Mouse (Mus musculus) cerebellum, adult 2 months (tissue): ENCODE measurements around the gene Glis3. TPM values are rescaled to one million over a fixed set of nuclear protein-coding genes. Genes with fewer than 3 reads are reported as not detected.
A peak's percentile ranks its signal among the peaks of the same experiment; 100 is the strongest.

ENCODE experiments used
- DNase-seq, 2 experiments: peaks; one replicate each; pipeline ENCODE4 v3.0.0; 2021
- H3K27ac ChIP-seq: fragments of 200-500 bp; 2 replicates; pipeline ENCODE4 v1.5.1; 2012; ENCODE audit warnings: low read length, control low read depth, inconsistent platforms; ENCODE audit not compliant: insufficient read depth
- H3K27me3 ChIP-seq: fragments of 200-500 bp; 2 replicates; pipeline ENCODE4 v1.6.1; 2012; ENCODE audit warnings: inconsistent platforms, mild to moderate bottlenecking, low read length, moderate library complexity; ENCODE audit not compliant: control insufficient read depth, insufficient read depth
- H3K4me1 ChIP-seq: fragments of 200-500 bp; 2 replicates; pipeline ENCODE4 v1.6.1; 2011; ENCODE audit warnings: low read length; ENCODE audit not compliant: control insufficient read depth, insufficient read depth
- H3K4me3 ChIP-seq: fragments of 200-500 bp; replicated peaks from 2 replicates; pipeline ENCODE3; 2011; ENCODE audit warnings: mild to moderate bottlenecking, low read depth, low read length, control low read depth; ENCODE audit not compliant: insufficient read depth
- CTCF ChIP-seq: fragments of 200-500 bp; IDR thresholded peaks from 2 replicates; pipeline ENCODE4 v1.5.1; 2011; ENCODE audit warnings: low read depth, mild to moderate bottlenecking, control low read depth, low read length, moderate library complexity, borderline replicate concordance; ENCODE audit not compliant: insufficient read depth
- POLR2A ChIP-seq: fragments of 200-500 bp; IDR thresholded peaks from 2 replicates; pipeline ENCODE4 v1.6.1; 2011; ENCODE audit warnings: low read length, control low read depth, borderline replicate concordance; ENCODE audit not compliant: insufficient read depth
- WGBS: fragments of 180-500 bp; shearing (Covaris S2); methylation state at CpG from one replicate; pipeline ENCODE4 v1.1.7; 2018; 5-methylcytosine and 5-hydroxymethylcytosine counted together
- polyA plus RNA-seq: library from polyadenylated mRNA; depleted of rRNA; stranded (reverse); fragments of >200 nt; gene quantifications from 2 replicates; pipeline ENCODE4 v1.2.3, GENCODE M21; 2012

Glis3 gene
- polyA plus RNA-seq, 1 experiment = 0.59 TPM

- no peak for TF ChIP-seq POLR2A
- TF ChIP-seq CTCF = no peak
- no peaks in the 10 kb centered on the region for H3K27me3 ChIP-seq
- H3K27ac ChIP-seq = no peak overlapping the region
- 87% methylated on average over 10 of the region's 10 CpGs for WGBS
- DNase-seq = no peak
- no peak overlapping the region for H3K4me3 ChIP-seq
- H3K4me1 ChIP-seq = no peaks in the 10 kb centered on the region
Measured at GRCm38 (mm10) chr19:28559400-28559799, 120.5 kb downstream of the Glis3 start.

- no peak overlapping the region for H3K27ac ChIP-seq
- WGBS = 41% methylated on average over 8 of the region's 8 CpGs
- TF ChIP-seq CTCF = no peak
- no peak for TF ChIP-seq POLR2A
- no peaks in the 10 kb centered on the region for H3K4me1 ChIP-seq
- no peak for DNase-seq
- H3K27me3 ChIP-seq = no peaks in the 10 kb centered on the region
- no peak overlapping the region for H3K4me3 ChIP-seq
Measured at GRCm38 (mm10) chr19:28558661-28559060, 121.2 kb downstream of the Glis3 start.

- no peak for TF ChIP-seq POLR2A
- no peak for TF ChIP-seq CTCF
- Histone ChIP-seq H3K4me1 (no peaks in the 10 kb centered on the region), H3K4me3 (no peak overlapping the region), H3K27me3 (no peaks in the 10 kb centered on the region), H3K27ac (no peak overlapping the region)
- no peak for DNase-seq
- WGBS = 32% methylated on average over 5 of the region's 5 CpGs
Measured at GRCm38 (mm10) chr19:28557559-28558328, 122.1 kb downstream of the Glis3 start.

GRCm38 (mm10) chr19:28555181-28555929 lies 124.5 kb downstream of the Glis3 start:
- no peak overlapping the region for H3K4me3 ChIP-seq
- H3K4me1 ChIP-seq = no peaks in the 10 kb centered on the region
- TF ChIP-seq CTCF (no peak), POLR2A (no peak)
- H3K27me3 ChIP-seq = no peaks in the 10 kb centered on the region
- DNase-seq = no peak
- WGBS = 82% methylated on average over 6 of the region's 6 CpGs
- no peak overlapping the region for H3K27ac ChIP-seq

GRCm38 (mm10) chr19:28550611-28551010 lies 129.3 kb downstream of the Glis3 start:
- no peak for DNase-seq
- no peak for TF ChIP-seq POLR2A
- TF ChIP-seq CTCF = no peak
- Histone ChIP-seq H3K27ac (no peak overlapping the region), H3K27me3 (no peaks in the 10 kb centered on the region), H3K4me1 (no peaks in the 10 kb centered on the region), H3K4me3 (no peak overlapping the region)
- WGBS = 83% methylated on average over 8 of the region's 8 CpGs

GRCm38 (mm10) chr19:28546933-28547332 lies 132.9 kb downstream of the Glis3 start:
- Histone ChIP-seq H3K27me3 (no peaks in the 10 kb centered on the region), H3K4me3 (no peak overlapping the region), H3K4me1 (no peaks in the 10 kb centered on the region), H3K27ac (no peak overlapping the region)
- WGBS = 98% methylated on average over 3 of the region's 3 CpGs
- no peak for DNase-seq
- TF ChIP-seq CTCF (0 out of 2 replicates have a peak, but pooled peaks have one; percentile 11), POLR2A (no peak)

GRCm38 (mm10) chr19:28545493-28545892 lies 134.4 kb downstream of the Glis3 start:
- no peaks in the 10 kb centered on the region for H3K4me1 ChIP-seq
- TF ChIP-seq CTCF = no peak
- no peak for TF ChIP-seq POLR2A
- 55% methylated on average over 1 of the region's 1 CpGs for WGBS
- H3K4me3 ChIP-seq = no peak overlapping the region
- no peak overlapping the region for H3K27ac ChIP-seq
- no peak for DNase-seq
- H3K27me3 ChIP-seq = no peaks in the 10 kb centered on the region
